Mouse (Mus musculus) neural tube, postnatal 0 days (tissue): Measurements from ENCODE around the gene Man1c1. TPM values are rescaled to one million over a fixed set of nuclear protein-coding genes. Genes with fewer than 3 reads are reported as not detected.

Experiments used
- microRNA-seq: library from miRNA; unstranded; fragments of <30 nt; microRNA quantifications from one replicate; pipeline ENCODE4, GENCODE M21; 2016
- polyA plus RNA-seq: library from polyadenylated mRNA; unstranded; fragments of >200 nt; fragmentation: Nextera tagmentation; extraction: Ambion mirVana; gene quantifications from 2 replicates; pipeline ENCODE4 v1.2.1, GENCODE M21; 2015

The Man1c1 gene
- polyA plus RNA-seq: 6.7 and 6.8 TPM in 2 replicates

GRCm38 (mm10) chr4:134703835-134704546 is at the start of gene Man1c1:
Gene Man1c1, minus strand, starts transcription at chr4:134704290.

DNA sequence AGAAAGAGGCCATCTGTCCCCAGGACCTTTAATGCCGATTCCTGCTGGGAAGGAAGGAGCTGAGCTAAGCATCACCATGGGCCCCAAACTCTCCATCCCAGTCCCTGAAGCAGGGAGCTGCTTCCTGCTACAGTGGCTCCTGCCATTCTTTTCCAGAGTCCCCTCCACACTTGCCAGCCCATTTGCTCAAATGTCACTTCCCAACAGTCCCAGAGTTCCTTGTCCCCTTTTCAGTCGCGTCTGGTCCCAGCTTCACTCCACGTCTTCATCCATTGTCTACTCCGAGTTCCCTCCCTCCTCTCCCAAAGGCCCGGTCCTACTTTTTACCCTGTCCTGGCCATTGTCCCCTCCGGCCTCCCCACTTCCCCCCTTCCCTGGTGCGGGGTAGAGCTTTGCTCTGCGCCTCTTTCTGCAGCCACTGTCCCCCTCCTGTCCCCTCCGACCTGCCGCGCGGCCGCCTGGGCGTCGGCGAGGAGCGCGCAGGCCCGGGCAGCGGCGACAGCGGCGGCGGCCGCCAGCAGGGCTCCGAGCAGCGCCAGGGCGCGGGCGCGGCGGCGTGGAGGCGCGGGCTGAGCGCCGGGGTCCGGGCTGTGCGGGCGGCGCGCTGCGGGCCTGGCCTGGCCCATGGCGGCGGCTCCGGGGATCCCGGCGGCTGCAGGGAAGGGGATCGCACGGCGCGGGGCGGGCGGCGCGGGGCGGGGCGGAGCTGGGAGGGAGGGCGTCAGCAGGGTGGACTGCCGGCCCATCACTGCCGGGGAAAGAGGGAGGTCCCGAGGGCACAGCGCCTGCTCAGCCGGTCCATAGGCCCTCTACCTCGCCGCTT is 152.4 kb downstream of the Man1c1 start, which contains the start of gene Selenon:
Gene Selenon (minus strand): TSS at position 673 of the 823 bp plus-strand sequence.

DNA sequence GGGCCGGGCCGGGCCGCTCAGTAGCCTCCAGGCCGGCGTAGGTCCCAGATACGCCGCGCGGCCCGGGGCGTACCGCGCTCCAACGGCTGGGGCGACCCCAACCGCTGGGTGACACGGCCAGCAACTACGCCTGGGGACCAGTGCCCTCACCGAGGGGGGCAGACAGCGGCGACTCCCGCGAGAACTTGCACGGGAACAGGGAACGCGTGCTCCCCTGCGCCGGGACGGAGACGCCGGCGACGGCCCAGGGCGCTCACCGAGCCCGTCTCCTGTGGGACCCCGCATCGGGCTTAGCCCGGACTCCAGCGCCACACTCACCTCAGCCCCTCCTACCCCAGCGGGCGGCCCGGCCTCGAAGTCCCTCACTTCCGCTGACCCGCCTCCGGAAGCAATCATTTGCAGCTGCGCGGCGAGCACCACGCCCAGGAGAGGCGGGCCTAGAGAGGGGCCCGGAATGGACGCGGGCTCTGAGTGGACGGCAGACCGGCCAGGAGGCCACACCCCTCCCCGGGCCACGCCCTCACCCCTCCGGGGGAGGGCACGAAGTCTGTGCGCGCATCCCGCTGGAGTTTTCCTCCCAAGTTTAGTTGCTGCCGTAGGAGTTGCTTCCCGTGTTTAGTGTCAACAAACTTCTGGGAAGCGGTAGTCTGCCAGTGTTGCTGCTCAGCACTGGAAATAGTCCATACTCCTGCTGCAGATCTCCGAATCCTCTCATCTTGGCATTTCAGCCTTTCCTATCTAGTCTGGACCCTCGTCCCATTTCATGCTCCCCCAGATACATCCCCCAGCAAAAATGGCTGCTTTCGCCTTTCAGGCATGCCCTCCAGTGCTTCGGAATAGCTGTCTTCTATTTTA is 168.9 kb downstream of the Man1c1 start, which contains the start of gene Mtfr1l:
Gene Mtfr1l (minus strand): TSS at position 456 of the 855 bp plus-strand sequence.

Small RNAs within 50 kb of the gene (microRNA-seq; reads per million reads assigned to microRNA genes)
- not detected for gene Mir6403

Other genes with a start within 250 kb of the Man1c1 start
- gene Stmn1, start 236.0 kb downstream of the Man1c1 start, polyA plus RNA-seq: 2,472 and 2,758 TPM in 2 replicates
- gene Paqr7, start 207.6 kb downstream of the Man1c1 start, polyA plus RNA-seq: 54.5 and 54.7 TPM in 2 replicates
- gene Aunip, start 193.3 kb downstream of the Man1c1 start, polyA plus RNA-seq: 1.1 and 1.7 TPM in 2 replicates
- 174 and 179 TPM in 2 replicates for gene Mtfr1l, start 168.9 kb downstream of the Man1c1 start, polyA plus RNA-seq
- gene Selenon, start 152.1 kb downstream of the Man1c1 start, polyA plus RNA-seq: 15.5 and 17.2 TPM in 2 replicates
- 2.9 and 3.8 TPM in 2 replicates for gene Ldlrap1, start 63.7 kb upstream of the Man1c1 start, polyA plus RNA-seq
- gene Maco1, start 149.1 kb upstream of the Man1c1 start, polyA plus RNA-seq: 67.2 and 70.2 TPM in 2 replicates
- gene Rhd, start 160.2 kb upstream of the Man1c1 start, polyA plus RNA-seq: 1.2 and 1.5 TPM in 2 replicates
- gene Tmem50a, start 210.7 kb upstream of the Man1c1 start, polyA plus RNA-seq: 218 and 241 TPM in 2 replicates
- 264 and 337 TPM in 2 replicates for gene Rsrp1, start 219.3 kb upstream of the Man1c1 start, polyA plus RNA-seq
- 60.1 and 62.8 TPM in 2 replicates for gene Syf2, start 226.6 kb upstream of the Man1c1 start, polyA plus RNA-seq